Comparison of ENCODE assay signal across 28 mouse cellular contexts in the genomic region with DNA sequence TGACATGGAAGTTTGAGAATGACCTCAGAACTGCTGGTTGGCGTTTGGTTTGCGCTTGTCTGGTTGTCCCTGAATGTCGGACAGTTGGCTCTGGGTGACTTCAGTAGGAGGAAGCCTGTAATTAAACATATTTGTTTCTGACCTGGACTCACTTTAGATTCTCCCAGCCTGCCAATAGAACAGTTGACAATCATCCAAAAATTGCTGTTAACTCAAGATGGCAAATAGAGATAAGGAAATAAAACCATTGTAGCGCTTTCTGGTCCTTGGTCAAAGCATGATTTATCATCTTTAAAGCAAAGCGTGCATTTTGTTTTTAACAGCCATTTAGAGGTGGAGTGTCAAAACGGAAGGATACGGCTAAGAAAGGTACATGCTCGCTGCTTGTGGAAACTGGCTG. TPM values are rescaled to one million over a fixed set of nuclear protein-coding genes. Genes with fewer than 3 reads are reported as not detected.
"Had no signal": no experiment of that assay in that cellular context is flagged by ENCODE, and none has a peak within 500 bp of the region (broad histone marks: within the 10 kb centered on the region; RNA-seq: fewer than 3 reads in every experiment).

No protein-coding gene starts in this region.

- H3K27ac ChIP-seq: intestine, embryonic 15.5 days; layer of hippocampus, adult 2 months; limb, embryonic 13.5 days; liver, embryonic 14.5 days; midbrain, embryonic 12.5 days; midbrain, embryonic 15.5 days; neural tube, embryonic 13.5 days had no signal

- H3K4me3 ChIP-seq: intestine, embryonic 15.5 days; layer of hippocampus, adult 2 months; limb, embryonic 10.5 days; limb, embryonic 13.5 days; midbrain, embryonic 12.5 days; midbrain, embryonic 15.5 days; myocyte; neural tube, embryonic 13.5 days had no signal

- H3K9me3 ChIP-seq: intestine, embryonic 15.5 days; limb, embryonic 10.5 days; limb, embryonic 13.5 days; midbrain, embryonic 12.5 days; midbrain, embryonic 15.5 days; neural tube, embryonic 13.5 days had no signal

- H3K4me1 ChIP-seq: midbrain, embryonic 12.5 days had no signal

- H3K36me3 ChIP-seq: intestine, embryonic 15.5 days; limb, embryonic 10.5 days; limb, embryonic 13.5 days; midbrain, embryonic 12.5 days; midbrain, embryonic 15.5 days; neural tube, embryonic 13.5 days had no signal

- ATAC-seq: intestine, embryonic 15.5 days; liver, postnatal 0 days; midbrain, embryonic 15.5 days had no signal

- H3K9ac ChIP-seq: intestine, embryonic 15.5 days; limb, embryonic 13.5 days; liver, embryonic 14.5 days; liver, postnatal 0 days; lung, embryonic 14.5 days; midbrain, embryonic 12.5 days; midbrain, embryonic 15.5 days; neural tube, embryonic 13.5 days had no signal

- H3K4me2 ChIP-seq: intestine, embryonic 15.5 days; limb, embryonic 13.5 days; lung, embryonic 14.5 days; midbrain, embryonic 12.5 days; midbrain, embryonic 15.5 days; neural tube, embryonic 13.5 days had no signal

- DNase-seq: kidney, adult 11 months; kidney, adult 9 months; kidney, postnatal 25 days; layer of hippocampus, adult 9-11 months; liver; liver, postnatal 0 days; lung, embryonic 14.5 days; thymus, adult 18-20 months; thymus, postnatal 36 days had no signal

- H3K27me3 ChIP-seq: intestine, embryonic 15.5 days; limb, embryonic 13.5 days; midbrain, embryonic 12.5 days; midbrain, embryonic 15.5 days; neural tube, embryonic 13.5 days had no signal

RNA-seq across cellular contexts. Expression of gene Lect2, which starts 23.3 kb away (rescaled TPM):
- total RNA-seq: layer of hippocampus, adult 2 months; layer of hippocampus, postnatal 25 days; left cerebral cortex, adult 18-20 months; left cerebral cortex, postnatal 25 days; megakaryocyte progenitor cell, adult 5-6 weeks; megakaryocyte-erythroid progenitor cell, adult 5-6 weeks; monocyte, adult 5-6 weeks; neutrophil, adult 5-6 weeks had no signal
- polyA plus RNA-seq: limb, embryonic 10.5 days; limb, embryonic 13.5 days; lung, embryonic 14.5 days; midbrain, embryonic 12.5 days; midbrain, embryonic 15.5 days; myocyte; neural tube, embryonic 13.5 days; spleen, adult 2 months; testis, adult 2 months; urinary bladder, adult 2 months had no signal

RNA-seq across cellular contexts. Expression of gene Fbxl21, which starts 49.4 kb away (rescaled TPM):
- total RNA-seq: megakaryocyte-erythroid progenitor cell, adult 5-6 weeks had no signal
